Mouse (Mus musculus) ES-Bruce4 (cell line): Measurements from ENCODE around the gene Olfr734.

Experiments used
- CTCF ChIP-seq: IDR thresholded peaks from one replicate; pipeline ENCODE4 v1.8.1; 2011; ENCODE audit warnings: low read depth, low read length
- EP300 ChIP-seq: IDR thresholded peaks from 2 replicates; pipeline ENCODE4 v1.6.1; 2011; ENCODE audit warnings: low read depth, low read length; ENCODE audit not compliant: insufficient read depth

- TF ChIP-seq CTCF, result no peak
- TF ChIP-seq EP300, result no peak
Observed at GRCm38 (mm10) chr14:50284106-50284505, 42.5 kb downstream of the Olfr734 start, which contains the start of gene Olfr732.
